Mouse (Mus musculus): ENCODE data around the gene Tmc8. TPM values are rescaled to one million over a fixed set of nuclear protein-coding genes. Genes with fewer than 3 reads are reported as not detected.

The Tmc8 gene
- polyA plus RNA-seq, 1 experiment from 2014 or later = 1.5 TPM

GRCm38 (mm10) chr11:117760374-117761119, 21.3 kb upstream of the Tmc8 start:
- no peak for DNase-seq (ENCODE audit: low spot score)
- H3K27me3 ChIP-seq (ENCODE audit: low read depth, poor library complexity, severe bottlenecking) = no peaks in the 10 kb centered on the region
- no peak overlapping the region for H3K27ac ChIP-seq
- WGBS = 96% methylated on average over 26 of the region's 26 CpGs
- no peaks in the 10 kb centered on the region for H3K4me1 ChIP-seq
- H3K4me3 ChIP-seq = no peak overlapping the region
- peaks cover 89% of the 10 kb centered on the region for H3K36me3 ChIP-seq
- H3K9me3 ChIP-seq (replicated peaks) = no peaks in the 10 kb centered on the region

DNA sequence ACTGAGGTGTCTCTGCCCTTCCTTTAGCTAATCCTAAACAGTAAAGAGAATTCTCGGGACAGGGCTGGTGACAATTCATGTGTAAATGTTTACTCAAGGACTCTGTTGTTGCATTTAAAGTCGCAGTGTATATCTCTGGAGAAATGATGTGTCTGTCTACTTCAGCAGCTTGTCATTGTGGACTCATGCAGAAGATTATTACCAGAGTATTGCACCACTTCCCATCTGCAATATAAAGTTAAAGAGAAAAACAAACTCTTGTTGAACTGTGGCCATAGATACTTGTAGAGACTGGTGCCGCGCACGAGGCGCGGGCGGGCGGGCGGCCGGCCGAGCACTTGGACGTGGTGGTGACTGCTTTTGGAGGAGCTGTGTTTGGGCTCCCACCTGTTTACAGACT, 20.1 kb upstream of the Tmc8 start:
- H3K4me3 ChIP-seq = no peak overlapping the region
- no peaks in the 10 kb centered on the region for H3K27me3 ChIP-seq (ENCODE audit: low read depth, poor library complexity, severe bottlenecking)
- no peak for DNase-seq (ENCODE audit: low spot score)
- no peaks in the 10 kb centered on the region for H3K4me1 ChIP-seq
- no peaks in the 10 kb centered on the region for H3K9me3 ChIP-seq (replicated peaks)
- H3K36me3 ChIP-seq = peaks cover 89% of the 10 kb centered on the region
- H3K27ac ChIP-seq = no peak overlapping the region
- 95% methylated on average over 13 of the region's 13 CpGs for WGBS

DNA sequence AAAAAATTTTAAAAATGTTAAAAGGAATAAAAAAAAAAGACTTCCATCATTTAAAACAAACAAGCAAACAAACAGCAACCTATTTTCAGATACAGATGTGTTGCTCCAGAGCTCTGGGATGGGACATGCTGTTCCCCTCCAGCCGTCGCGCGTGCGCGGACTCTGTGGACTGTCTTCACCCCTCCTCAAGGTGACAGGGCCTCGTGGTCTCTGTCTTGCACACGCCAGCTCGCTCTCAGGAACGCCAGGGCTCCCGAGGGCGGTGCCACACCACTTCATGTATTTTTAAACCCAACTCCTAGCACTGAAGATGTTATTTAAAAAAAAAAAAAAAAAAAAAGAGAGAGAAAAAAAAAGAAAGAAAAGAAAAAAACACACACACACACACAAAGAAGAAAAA, 19.6 kb upstream of the Tmc8 start:
- no peak for DNase-seq (ENCODE audit: low spot score)
- Histone ChIP-seq H3K27me3 (ENCODE audit: low read depth, poor library complexity, severe bottlenecking) (no peaks in the 10 kb centered on the region), H3K4me1 (no peaks in the 10 kb centered on the region), H3K4me3 (no peak overlapping the region), H3K27ac (no peak overlapping the region), H3K9me3 (replicated peaks) (no peaks in the 10 kb centered on the region), H3K36me3 (peaks cover 86% of the 10 kb centered on the region)
- 95% methylated on average over 12 of the region's 12 CpGs for WGBS

GRCm38 (mm10) chr11:117764319-117764718, 17.6 kb upstream of the Tmc8 start:
- H3K27ac ChIP-seq = no peak overlapping the region
- no peaks in the 10 kb centered on the region for H3K27me3 ChIP-seq (ENCODE audit: low read depth, poor library complexity, severe bottlenecking)
- peaks cover 6% of the 10 kb centered on the region for H3K4me1 ChIP-seq
- 92% methylated on average over 9 of the region's 9 CpGs for WGBS
- H3K9me3 ChIP-seq (replicated peaks) = no peaks in the 10 kb centered on the region
- H3K4me3 ChIP-seq = no peak overlapping the region
- DNase-seq (ENCODE audit: low spot score) = no peak
- H3K36me3 ChIP-seq = peaks cover 75% of the 10 kb centered on the region

DNA sequence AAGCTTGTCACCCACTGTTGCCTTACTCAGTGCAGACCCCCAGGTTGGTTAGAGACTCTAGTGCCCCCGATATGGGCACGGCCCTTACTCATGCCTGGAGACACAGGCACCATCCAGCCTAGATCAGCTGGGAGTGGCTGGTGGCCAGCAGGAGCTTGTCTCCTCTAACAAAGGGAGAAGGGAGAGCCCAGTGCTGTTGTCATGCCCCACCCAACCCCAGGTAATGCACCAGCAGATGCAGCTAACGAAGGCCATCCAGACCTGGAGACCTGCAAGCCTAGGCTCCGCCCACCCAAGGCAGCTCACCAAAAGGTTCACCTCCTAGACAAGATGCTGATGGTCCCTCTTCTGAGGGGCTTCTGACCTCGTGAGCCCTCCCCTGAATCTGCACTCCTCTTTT, 16.5 kb upstream of the Tmc8 start:
- no peak overlapping the region for H3K4me3 ChIP-seq
- 89% methylated on average over 5 of the region's 5 CpGs for WGBS
- H3K27ac ChIP-seq = no peak overlapping the region
- DNase-seq (ENCODE audit: low spot score) = no peak
- H3K36me3 ChIP-seq = peaks cover 74% of the 10 kb centered on the region
- H3K27me3 ChIP-seq (ENCODE audit: low read depth, poor library complexity, severe bottlenecking) = no peaks in the 10 kb centered on the region
- H3K4me1 ChIP-seq = peaks cover 11% of the 10 kb centered on the region
- no peaks in the 10 kb centered on the region for H3K9me3 ChIP-seq (replicated peaks)

DNA sequence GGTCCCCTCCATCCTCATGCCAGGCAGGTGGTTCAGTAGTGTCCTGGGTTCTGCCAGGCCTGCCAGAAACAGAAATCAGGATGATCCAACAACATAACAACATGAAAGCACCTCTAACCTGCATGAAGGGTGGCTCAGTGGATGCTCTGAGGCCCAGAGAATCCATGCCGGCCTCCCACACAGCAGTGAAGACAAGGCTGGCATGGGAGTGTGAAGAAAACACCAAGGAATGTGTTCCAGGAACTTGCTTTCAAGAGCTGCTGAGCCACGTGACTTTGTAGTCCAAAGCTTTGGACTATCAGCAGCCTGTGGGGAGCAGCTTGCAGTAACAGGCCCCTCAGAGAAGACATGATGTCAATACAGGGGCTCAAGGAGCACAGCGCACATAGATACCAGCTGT, 15.6 kb upstream of the Tmc8 start:
- H3K36me3 ChIP-seq = peaks cover 73% of the 10 kb centered on the region

DNA sequence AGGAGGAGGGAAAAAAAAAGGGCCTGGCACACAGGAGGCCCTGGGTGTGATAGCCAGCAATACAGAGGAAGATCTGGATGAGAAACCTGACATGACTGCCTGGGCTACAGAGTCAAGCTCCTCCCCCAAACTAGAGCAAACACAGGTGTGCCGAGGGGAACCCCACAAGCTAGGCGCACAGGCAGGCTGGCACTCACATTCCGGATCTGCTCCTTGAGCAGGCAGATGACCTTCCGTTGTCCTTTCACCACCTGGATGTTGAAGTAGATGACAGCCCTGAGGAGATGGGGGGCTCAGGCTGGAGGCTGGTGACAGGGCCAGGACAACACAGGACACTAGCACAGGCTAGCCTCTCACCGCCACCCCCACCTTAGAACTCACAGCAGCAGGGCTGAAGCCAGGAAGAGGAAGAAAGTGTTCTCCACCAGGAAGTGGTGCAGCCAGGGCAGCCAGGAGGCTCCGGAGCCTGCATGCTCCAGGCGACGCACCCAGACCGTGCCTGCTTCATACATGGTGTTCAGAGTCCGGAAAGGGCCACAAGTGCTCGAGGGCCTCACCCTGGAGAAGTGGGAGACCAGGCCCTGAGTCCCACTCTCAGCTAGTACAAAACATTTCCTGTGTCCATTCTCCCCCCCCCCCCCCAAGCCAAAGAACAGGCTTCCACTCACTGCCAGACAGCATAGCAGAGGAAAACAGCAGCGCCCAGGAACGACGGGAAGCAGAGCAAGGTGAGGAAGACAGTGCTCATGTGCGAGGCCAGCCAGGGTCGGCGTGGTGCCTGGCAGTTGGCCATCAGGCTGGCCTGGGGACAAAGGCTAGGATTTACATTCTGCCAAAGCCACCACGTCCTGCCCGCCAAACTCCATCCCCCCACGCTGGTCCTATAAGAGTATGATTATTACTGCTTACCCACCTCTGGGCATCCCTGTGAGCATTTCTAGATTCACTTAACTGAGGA, 12.9 kb upstream of the Tmc8 start:
- WGBS = 91% methylated on average over 20 of the region's 20 CpGs
- Histone ChIP-seq H3K4me3 (no peak overlapping the region), H3K36me3 (peaks cover 84% of the 10 kb centered on the region), H3K4me1 (peaks cover 14% of the 10 kb centered on the region), H3K9me3 (replicated peaks) (no peaks in the 10 kb centered on the region), H3K27me3 (ENCODE audit: low read depth, poor library complexity, severe bottlenecking) (no peaks in the 10 kb centered on the region), H3K27ac (0 out of 2 replicates have a peak overlapping the region, but pooled peaks have one; percentile 30)
- DNase-seq (ENCODE audit: low spot score) = no peak

More for the DNA sequence above, 15.6 kb upstream of the Tmc8 start:
- DNase-seq (ENCODE audit: low spot score) = no peak
- H3K27me3 ChIP-seq (ENCODE audit: low read depth, poor library complexity, severe bottlenecking) = no peaks in the 10 kb centered on the region
- H3K27ac ChIP-seq = no peak overlapping the region
- whole genome bisulfite sequencing = 89% methylated on average over 3 of the region's 3 CpGs
- H3K4me1 ChIP-seq = peaks cover 14% of the 10 kb centered on the region
- H3K4me3 ChIP-seq = no peak overlapping the region
- H3K9me3 ChIP-seq (replicated peaks) = no peaks in the 10 kb centered on the region

DNA sequence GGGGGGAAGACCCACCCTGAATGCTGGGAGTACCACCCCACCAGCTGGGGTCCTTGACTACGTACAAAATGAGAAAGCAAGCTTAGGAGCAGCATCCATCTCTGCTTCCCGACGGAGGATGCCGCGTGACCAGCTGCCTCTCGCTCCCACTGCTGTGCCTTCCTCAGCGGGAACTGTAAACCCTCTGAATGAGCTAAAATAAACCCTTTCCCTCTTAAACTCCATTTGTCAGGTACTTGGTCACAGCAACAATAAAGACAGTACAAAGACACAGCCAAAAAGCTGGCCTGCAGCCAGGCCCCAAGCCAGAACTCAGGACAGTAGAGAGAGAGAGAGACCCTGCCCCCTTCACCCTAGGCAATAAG, 12.2 kb upstream of the Tmc8 start:
- Histone ChIP-seq H3K36me3 (peaks cover 84% of the 10 kb centered on the region), H3K27me3 (ENCODE audit: low read depth, poor library complexity, severe bottlenecking) (no peaks in the 10 kb centered on the region), H3K27ac (0 out of 2 replicates have a peak overlapping the region, but pooled peaks have one; percentile 30), H3K4me1 (peaks cover 14% of the 10 kb centered on the region), H3K9me3 (replicated peaks) (no peaks in the 10 kb centered on the region), H3K4me3 (no peak overlapping the region)
- DNase-seq (ENCODE audit: low spot score) = no peak
- 90% methylated on average over 7 of the region's 7 CpGs for WGBS

DNA sequence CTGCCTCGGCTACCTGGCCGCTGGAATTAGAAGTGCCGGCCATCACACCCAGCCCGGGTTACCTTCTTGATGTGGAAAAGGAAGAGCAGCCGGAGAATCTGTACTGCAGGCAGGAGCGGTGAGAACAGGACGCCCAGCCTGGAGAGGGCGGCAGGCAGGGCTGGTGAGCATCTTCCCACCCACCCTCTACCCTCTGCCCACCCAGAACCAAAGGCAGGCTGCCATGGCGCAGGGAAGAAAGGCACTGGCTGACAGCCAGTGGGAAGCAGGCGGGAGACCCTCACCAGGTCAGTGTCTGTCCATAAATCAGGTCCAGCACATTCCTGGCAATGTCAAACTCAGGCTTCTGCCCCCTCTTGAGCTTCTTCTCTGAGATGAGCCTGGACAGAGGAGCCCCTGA, 11.5 kb upstream of the Tmc8 start:
- peaks cover 14% of the 10 kb centered on the region for H3K4me1 ChIP-seq
- DNase-seq (ENCODE audit: low spot score) = no peak
- H3K27me3 ChIP-seq (ENCODE audit: low read depth, poor library complexity, severe bottlenecking) = no peaks in the 10 kb centered on the region
- H3K4me3 ChIP-seq = no peak overlapping the region
- no peaks in the 10 kb centered on the region for H3K9me3 ChIP-seq (replicated peaks)
- peaks cover 84% of the 10 kb centered on the region for H3K36me3 ChIP-seq
- WGBS = 83% methylated on average over 10 of the region's 10 CpGs
- H3K27ac ChIP-seq = no peak overlapping the region

- no peak overlapping the region for H3K4me3 ChIP-seq
- peaks cover 86% of the 10 kb centered on the region for H3K36me3 ChIP-seq
These were observed 9.5 kb upstream of the Tmc8 start for GRCm38 (mm10) chr11:117772352-117772751.

GRCm38 (mm10) chr11:117774925-117775324, 7.0 kb upstream of the Tmc8 start:
- 95% methylated on average over 10 of the region's 10 CpGs for WGBS
- no peak for DNase-seq (ENCODE audit: low spot score)
- peaks cover 28% of the 10 kb centered on the region for H3K4me1 ChIP-seq
- H3K9me3 ChIP-seq (replicated peaks) = no peaks in the 10 kb centered on the region
- H3K27ac ChIP-seq = no peak overlapping the region
- H3K4me3 ChIP-seq = no peak overlapping the region
- peaks cover 81% of the 10 kb centered on the region for H3K36me3 ChIP-seq
- H3K27me3 ChIP-seq (ENCODE audit: low read depth, poor library complexity, severe bottlenecking) = no peaks in the 10 kb centered on the region

More at GRCm38 (mm10) chr11:117772352-117772751, 9.5 kb upstream of the Tmc8 start:
- no peak for DNase-seq (ENCODE audit: low spot score)
- 95% methylated on average over 7 of the region's 7 CpGs for WGBS
- Histone ChIP-seq H3K4me1 (peaks cover 14% of the 10 kb centered on the region), H3K9me3 (replicated peaks) (no peaks in the 10 kb centered on the region), H3K27ac (no peak overlapping the region), H3K27me3 (ENCODE audit: low read depth, poor library complexity, severe bottlenecking) (no peaks in the 10 kb centered on the region)

DNA sequence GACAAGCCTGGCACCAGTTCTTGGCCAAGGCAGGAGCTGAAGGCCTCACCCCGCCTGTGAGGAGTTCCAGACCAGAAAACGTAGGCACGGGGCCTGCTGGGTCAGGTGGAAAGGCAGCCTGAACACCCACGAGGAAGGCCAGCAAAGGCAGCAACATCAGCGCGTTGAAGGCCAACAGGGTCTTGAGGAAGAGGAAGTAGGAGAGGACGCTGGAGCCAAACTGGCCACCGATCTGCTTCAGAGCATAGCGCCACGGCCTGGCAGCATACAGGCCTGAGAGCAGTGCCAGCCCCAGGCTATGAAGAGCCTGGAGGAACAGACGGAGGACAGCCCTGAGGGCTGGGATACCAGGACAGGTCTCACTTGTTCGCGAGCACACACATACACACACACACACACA, 6.3 kb upstream of the Tmc8 start:
- peaks cover 30% of the 10 kb centered on the region for H3K4me1 ChIP-seq
- DNase-seq (ENCODE audit: low spot score) = no peak
- no peak overlapping the region for H3K4me3 ChIP-seq
- WGBS = 90% methylated on average over 12 of the region's 13 CpGs
- no peaks in the 10 kb centered on the region for H3K9me3 ChIP-seq (replicated peaks)
- no peaks in the 10 kb centered on the region for H3K27me3 ChIP-seq (ENCODE audit: low read depth, poor library complexity, severe bottlenecking)
- H3K36me3 ChIP-seq = peaks cover 75% of the 10 kb centered on the region
- H3K27ac ChIP-seq = no peak overlapping the region

All from limb, embryonic 10.5 days (tissue).